Mouse (Mus musculus) embryonic fibroblast, embryonic 13.5 days (primary cell): ENCODE measurements around the gene Sgta.

Experiments used
- CTCF ChIP-seq: IDR thresholded peaks from 2 replicates; pipeline ENCODE4 v1.5.1; 2011; ENCODE audit warnings: mild to moderate bottlenecking, control low read depth, low read length, moderate library complexity, borderline replicate concordance; ENCODE audit not compliant: insufficient read depth
- POLR2A ChIP-seq: IDR thresholded peaks from 2 replicates; pipeline ENCODE4 v1.6.1; 2011; ENCODE audit warnings: low read depth, mild to moderate bottlenecking, control low read depth, low read length, moderate library complexity

GRCm38 (mm10) chr10:81105565-81106112 is 45.7 kb upstream of the Sgta start, which contains the start of gene Map2k2:
- TF ChIP-seq CTCF (no peak), POLR2A (peak; percentile 97)
